Mouse (Mus musculus): Measurements from ENCODE around the gene Gadd45b. TPM values are rescaled to one million over a fixed set of nuclear protein-coding genes. Genes with fewer than 3 reads are reported as not detected.

Gadd45b gene
- total RNA-seq, 2 experiments from 2014 or later, result 16.4 to 19.0 TPM

DNA sequence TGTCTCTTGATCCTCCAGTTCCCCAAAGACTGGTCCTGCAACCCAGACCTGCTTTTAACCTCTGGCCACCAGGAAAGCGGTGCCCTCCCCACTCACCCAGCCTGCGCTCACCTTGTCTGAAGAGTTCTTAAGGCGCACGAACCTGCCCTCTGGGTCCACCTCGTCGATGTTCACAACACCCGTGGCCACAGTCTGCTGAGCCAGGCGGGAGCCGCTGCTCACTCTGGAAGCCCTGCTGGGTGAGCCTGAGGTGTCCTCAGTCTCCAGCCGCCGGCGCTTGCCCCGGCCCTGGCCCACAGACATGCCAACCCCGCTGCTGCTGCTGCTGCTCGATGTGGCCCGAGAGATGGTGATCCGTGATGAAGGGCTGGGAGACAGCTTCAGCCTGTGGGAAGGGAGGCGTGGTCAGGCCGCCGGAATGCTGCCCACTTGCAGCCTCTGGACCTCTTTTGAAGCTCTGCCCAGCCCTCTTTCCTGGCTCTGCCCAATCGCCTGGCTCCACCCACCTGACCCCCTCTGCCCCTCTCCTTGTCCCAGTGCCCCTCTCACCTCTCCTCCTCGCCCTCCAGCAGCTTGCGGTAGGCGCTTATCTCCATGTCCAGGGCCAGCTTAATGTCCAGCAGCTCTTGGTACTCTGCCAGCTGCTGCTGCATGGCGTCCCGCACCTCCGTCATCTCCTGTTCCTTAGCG is 25.7 kb upstream of the Gadd45b start:
- DNase-seq (ENCODE audit: low spot score in 2 of 2), result no peak
- intact Hi-C loops (cut with DNase I), result no loop called here

DNA sequence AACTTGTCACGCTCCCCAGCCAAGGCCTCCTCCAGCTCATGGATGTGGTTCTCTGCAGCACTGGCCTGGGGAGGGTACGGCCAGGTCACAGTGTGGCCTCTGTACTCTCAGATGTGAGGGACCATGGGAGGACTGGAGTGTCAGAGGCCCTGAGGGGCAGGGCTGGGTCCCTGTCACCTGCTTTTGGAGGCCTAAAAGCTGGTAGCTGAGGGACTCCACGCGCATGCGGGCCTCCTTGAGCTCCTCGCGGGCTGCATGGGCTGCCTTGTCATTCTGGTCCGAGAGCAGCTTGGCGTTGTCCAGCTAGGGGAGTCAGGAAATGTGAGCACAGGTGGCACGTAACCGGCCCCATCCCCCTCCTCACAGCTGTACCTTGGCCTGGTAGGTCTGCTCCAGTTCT is 25.2 kb upstream of the Gadd45b start:
- intact Hi-C loops (cut with DNase I), result no loop called here
- DNase-seq (ENCODE audit: low spot score in 2 of 2), result no peak

DNA sequence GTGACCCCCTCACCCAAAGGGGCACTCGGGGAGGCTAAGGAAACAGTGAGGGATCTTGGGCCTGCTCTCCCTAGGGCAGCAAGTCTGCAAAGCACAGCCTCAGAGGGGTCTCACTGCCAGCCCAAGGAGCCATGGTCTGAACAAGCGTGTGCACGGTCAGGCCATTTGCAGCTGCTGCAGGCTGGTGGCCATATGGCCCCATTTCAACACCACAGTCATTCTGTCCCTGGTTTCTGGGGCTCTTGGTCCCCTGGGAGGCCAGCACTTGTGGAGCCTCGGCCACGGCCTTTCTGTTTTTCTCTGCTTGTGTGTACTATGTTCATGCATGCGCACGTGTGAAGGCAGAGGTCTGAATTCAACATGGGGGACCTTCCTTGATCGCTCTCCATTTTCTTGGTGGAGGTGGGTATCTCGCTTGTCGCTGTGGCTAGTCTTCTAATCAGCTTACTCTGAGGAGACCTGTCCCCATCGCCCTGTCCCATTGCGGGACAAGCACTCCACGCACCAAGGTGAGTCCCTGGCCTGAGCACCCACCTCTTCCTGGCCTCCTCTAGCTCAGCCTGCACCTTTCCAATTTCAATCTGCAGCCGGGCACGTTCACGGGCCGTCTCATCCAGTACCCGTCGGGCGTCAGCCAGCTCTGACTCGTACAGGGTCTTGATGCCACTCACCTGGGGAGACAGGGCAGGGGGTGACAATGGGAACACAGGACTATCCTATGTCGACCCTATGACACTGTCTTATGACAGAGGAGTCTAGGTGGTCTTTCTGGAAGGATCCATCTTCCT is 20.3 kb upstream of the Gadd45b start:
- no peak for DNase-seq (ENCODE audit: low spot score in 2 of 2)
- intact Hi-C loops (cut with DNase I), result no loop called here

GRCm38 (mm10) chr10:80911354-80911753 is 18.5 kb upstream of the Gadd45b start:
- no peak for DNase-seq (ENCODE audit: low spot score in 2 of 2)
- intact Hi-C loops (cut with DNase I), result no loop called here

DNA sequence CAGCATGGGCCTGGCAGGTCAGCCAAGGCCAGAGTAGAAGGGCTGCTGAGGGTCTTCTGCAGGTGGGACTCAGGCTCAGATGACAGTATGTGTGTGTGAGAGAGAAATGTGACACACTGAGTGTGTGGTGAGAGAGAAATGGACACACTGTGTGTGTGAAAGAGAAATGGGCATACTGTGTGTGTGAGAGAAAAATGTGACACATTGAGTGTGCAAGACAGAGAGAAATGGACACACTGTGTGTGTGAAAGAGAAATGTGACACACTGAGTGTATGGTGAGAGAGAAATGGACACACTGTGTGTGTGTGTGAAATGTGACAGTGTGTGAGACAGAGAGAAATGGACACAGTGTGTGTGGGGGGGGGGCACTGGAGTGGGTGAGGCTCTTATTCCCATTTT is 18.0 kb upstream of the Gadd45b start:
- no peak for DNase-seq (ENCODE audit: low spot score in 2 of 2)
- intact Hi-C loops (cut with DNase I), result no loop called here

- DNase-seq (ENCODE audit: low spot score in 2 of 2), result no peak
- intact Hi-C loops (cut with DNase I), result no loop called here
These were observed 16.4 kb upstream of the Gadd45b start for GRCm38 (mm10) chr10:80913364-80914011.

GRCm38 (mm10) chr10:80914253-80914656 is 15.6 kb upstream of the Gadd45b start:
- DNase-seq (ENCODE audit: low spot score in 2 of 2), result no peak
- intact Hi-C loops (cut with DNase I), result no loop called here

- intact Hi-C loops (cut with DNase I), result no loop called here
- DNase-seq (ENCODE audit: low spot score in 2 of 2), result no peak
These were observed 14.6 kb upstream of the Gadd45b start for GRCm38 (mm10) chr10:80915260-80915659.

GRCm38 (mm10) chr10:80915736-80916135 is 14.1 kb upstream of the Gadd45b start:
- intact Hi-C loops (cut with DNase I), result no loop called here
- no peak for DNase-seq (ENCODE audit: low spot score in 2 of 2)

- DNase-seq (ENCODE audit: low spot score in 2 of 2), result no peak
- intact Hi-C loops (cut with DNase I), result no loop called here
These were observed 12.5 kb upstream of the Gadd45b start for GRCm38 (mm10) chr10:80917336-80917778.

- intact Hi-C loops (cut with DNase I), result no loop called here
- DNase-seq (ENCODE audit: low spot score in 2 of 2), result peak; percentile 85 to 91
These were observed 12.0 kb upstream of the Gadd45b start, which contains the start of gene Lmnb2 for GRCm38 (mm10) chr10:80917779-80918434. Lmnb2 (minus strand) TSS chr10:80918245.

- DNase-seq (ENCODE audit: low spot score in 2 of 2), result no peak
- intact Hi-C loops (cut with DNase I), result no loop called here
These were observed 8.0 kb upstream of the Gadd45b start for GRCm38 (mm10) chr10:80921923-80922322.

GRCm38 (mm10) chr10:80925472-80925871 is 4.4 kb upstream of the Gadd45b start:
- no peak for DNase-seq (ENCODE audit: low spot score in 2 of 2)
- intact Hi-C loops (cut with DNase I), result no loop called here

DNA sequence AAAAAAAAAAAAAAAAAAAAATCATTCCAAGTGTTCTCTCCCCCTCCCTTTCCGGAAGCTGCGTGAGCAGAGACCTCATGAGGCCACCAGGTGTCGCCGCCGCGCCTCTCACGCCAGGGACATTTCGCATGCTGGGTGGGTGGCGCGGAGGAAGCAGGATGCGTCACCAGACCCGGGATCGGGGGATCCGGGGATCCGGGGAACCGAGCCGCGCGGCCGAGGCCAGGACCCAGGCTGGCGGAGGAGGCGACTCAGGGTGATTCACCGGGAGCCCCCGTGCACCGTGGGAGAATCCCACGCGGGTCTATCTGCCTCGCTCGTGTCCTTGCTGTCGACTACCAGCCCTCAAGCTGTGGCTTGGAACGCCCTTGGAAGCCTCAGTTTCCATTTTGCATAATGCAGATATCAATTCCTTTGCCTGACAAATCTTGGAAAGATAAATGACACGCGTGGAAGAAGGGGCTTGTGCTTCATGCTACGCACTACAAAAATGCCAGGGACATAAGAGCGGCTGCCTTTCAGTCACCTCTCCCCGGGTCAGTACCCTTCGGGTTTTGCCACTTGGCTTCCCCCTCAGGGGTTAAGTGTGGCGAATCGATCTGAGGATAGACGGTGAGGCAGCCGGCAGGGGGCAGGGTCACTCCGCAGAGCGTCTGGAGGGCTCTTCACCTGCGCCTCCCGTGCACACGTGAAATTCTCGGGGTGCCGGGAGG is 1.1 kb upstream of the Gadd45b start:
- peak; percentile 94 to 96 for DNase-seq (ENCODE audit: low spot score in 2 of 2)
- intact Hi-C loops (cut with DNase I), result loop anchor here (1.0 to 2.0 kb wide), 3 partner anchors 60 to 246 kb away; no protein-coding TSS in a partner anchor

GRCm38 (mm10) chr10:80930361-80931152 is 684 bp downstream of the Gadd45b start:
- peak in 1 of 2 experiments; percentile 72 for DNase-seq (ENCODE audit: low spot score in 2 of 2)
- intact Hi-C loops (cut with DNase I), result no loop called here

- peak in 1 of 2 experiments; percentile 32 for DNase-seq (ENCODE audit: low spot score in 2 of 2)
- intact Hi-C loops (cut with DNase I), result no loop called here
These were observed 1.3 kb downstream of the Gadd45b start for GRCm38 (mm10) chr10:80931153-80931671.

- intact Hi-C loops (cut with DNase I), result no loop called here
- no peak for DNase-seq (ENCODE audit: low spot score in 2 of 2)
These were observed 1.8 kb downstream of the Gadd45b start for GRCm38 (mm10) chr10:80931695-80932094.

- DNase-seq (ENCODE audit: low spot score in 2 of 2), result no peak
- intact Hi-C loops (cut with DNase I), result no loop called here
These were observed 2.3 kb downstream of the Gadd45b start for GRCm38 (mm10) chr10:80932206-80932605.
